Mouse (Mus musculus): ENCODE measurements at regions not wholly inside any gene's neighbourhood (a gene's known extent, or its start where the extent isn't known, plus 50 kb on each side); places are given as distances from the start of the nearest gene placed in this dataset.

GRCm38 (mm10) chr2:51522766-51523165, 104.5 kb upstream of the Tas2r134 start:
- TF ChIP-seq CTCF (IDR thresholded peaks at IDR 0.05; ENCODE audit: low read depth): no peak
- TF ChIP-seq EP300 (IDR thresholded peaks at IDR 0.05; ENCODE audit: low read depth): no peak

All from liver, postnatal 0 days (tissue).